Mouse (Mus musculus): ENCODE data around the gene Hpcal1.

DNA sequence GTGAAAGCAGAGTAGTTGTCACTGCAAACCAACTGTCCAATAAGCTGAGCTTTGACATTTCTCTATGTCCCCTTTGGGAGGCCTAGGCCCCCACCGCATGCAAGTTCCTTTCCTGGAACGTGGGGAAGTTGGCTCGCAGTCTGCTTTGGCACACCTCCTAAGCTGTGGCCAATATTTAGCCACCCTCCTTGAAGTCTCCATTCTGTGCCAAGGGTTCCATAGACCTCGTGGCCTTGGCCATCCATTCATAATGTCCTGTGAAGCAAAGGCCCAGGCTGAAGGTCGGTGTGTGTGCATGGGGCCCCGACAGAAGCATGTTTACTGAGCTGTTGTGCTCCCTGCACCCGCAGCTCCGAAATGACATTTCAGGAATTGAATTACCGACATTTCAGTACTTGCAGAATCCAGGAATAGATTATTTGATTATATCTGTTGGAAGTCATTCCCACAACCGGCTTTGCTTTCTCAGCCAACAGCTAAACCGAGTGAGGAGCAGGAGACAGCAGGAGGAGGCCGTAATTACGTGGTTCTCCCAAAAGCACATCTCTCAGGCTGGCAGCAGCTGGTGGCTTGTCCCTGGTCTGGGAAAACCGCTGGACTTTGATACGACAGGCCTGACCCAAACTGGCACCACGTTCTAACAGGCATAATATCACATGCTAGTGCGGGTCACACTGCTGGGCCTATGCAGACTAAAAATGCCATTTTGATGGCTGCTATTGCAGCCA, 51.1 kb downstream of the Hpcal1 start:
- TF ChIP-seq CHD2 (IDR thresholded peaks at IDR 0.05; ENCODE audit: low read depth, low read length) (no peak), ZNF384 (IDR thresholded peaks at IDR 0.05; ENCODE audit: low read depth, low read length) (no peak), MAFK (IDR thresholded peaks at IDR 0.05; ENCODE audit: insufficient read depth, low read depth, low read length) (no peak), HCFC1 (IDR thresholded peaks at IDR 0.05; ENCODE audit: borderline replicate concordance, insufficient read depth, low read length) (no peak), ZC3H11A (IDR thresholded peaks at IDR 0.05; ENCODE audit: borderline replicate concordance, low read depth, low read length) (no peak)

Data from ES-E14 (cell line).